Mouse (Mus musculus): Measurements from ENCODE around the gene Plekha1.

DNA sequence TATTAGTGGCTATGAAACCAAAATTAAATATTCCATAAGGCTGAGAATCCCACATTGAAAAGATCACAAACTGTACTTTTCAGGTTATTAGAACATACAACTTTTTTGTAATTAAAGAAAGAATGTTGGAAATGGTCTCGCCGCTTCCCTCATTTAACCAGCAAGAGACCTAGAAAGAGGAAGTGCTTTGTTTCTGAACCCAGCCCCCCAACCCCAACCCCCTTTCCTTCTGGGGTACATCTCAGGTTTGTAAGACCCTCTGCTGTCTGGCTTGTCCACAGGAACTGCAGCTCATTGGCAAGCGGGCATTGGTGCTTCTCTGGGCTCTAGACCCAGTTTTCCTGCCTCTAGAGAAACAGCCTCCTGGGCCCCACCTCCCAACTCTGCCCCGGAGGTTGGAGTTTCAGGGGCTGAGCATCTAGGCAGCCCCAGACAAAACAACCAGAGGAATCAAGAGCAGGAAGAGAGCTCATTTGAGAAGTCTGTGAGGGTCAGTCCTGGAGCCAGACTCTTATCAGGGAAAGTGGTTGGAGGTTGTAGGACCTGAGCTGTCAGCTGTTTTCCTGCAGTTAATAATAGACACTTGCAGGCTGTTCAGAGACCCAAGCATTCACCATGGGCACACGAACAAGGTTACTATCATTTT lies 83.1 kb downstream of the Plekha1 start:
- no peak for TF ChIP-seq CTCF (IDR thresholded peaks at IDR 0.05; ENCODE audit: insufficient read depth, low read depth, low read length)
- TF ChIP-seq POLR2A (IDR thresholded peaks at IDR 0.05; ENCODE audit: insufficient read depth, low read depth, low read length): no peak

Measured in olfactory bulb, adult 2 months (tissue).